Mouse (Mus musculus): ENCODE data around the gene Bcar3.

Gene Bcar3

DNA sequence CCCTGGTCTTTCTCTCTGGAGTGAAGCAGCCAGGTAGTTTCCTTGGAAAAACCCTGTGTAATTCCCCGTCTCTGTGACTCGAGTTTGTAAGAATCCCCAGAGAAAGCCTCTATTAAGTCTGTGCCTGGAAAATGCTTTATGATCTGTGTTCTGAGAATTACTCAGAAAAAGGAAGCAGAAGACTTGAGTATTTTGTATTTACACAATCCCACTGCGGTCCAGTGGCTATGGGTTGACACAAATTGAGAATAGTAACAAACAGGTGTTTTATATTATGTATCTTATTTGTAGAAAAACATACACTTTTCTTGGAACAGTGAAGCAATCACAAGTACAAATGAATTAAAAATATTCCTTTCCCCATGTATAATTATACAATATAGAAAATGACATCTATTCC lies 272.2 kb downstream of the Bcar3 start:
- no peak for DNase-seq (ENCODE audit: low read depth, low spot score)

DNA sequence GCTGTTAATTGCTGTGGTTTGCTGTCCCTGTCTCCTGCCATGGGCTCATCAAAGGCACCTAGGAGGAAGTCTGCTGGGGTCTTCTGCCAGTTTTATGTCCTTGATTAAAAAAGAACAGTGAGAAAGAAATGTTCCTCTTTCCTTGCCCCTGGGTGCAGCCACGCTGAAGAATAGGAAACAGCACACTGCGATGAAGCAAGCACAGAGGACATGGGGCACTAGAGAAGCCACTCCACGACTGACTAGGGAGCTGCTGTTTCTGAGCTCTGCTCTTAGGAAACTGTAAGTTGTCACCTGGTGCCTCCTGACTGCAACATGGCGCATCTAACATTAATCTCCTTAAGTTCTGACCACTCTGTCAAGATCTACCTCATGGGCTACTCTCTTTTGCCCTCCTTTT lies 272.6 kb downstream of the Bcar3 start:
- no peak for DNase-seq (ENCODE audit: low read depth, low spot score)

DNA sequence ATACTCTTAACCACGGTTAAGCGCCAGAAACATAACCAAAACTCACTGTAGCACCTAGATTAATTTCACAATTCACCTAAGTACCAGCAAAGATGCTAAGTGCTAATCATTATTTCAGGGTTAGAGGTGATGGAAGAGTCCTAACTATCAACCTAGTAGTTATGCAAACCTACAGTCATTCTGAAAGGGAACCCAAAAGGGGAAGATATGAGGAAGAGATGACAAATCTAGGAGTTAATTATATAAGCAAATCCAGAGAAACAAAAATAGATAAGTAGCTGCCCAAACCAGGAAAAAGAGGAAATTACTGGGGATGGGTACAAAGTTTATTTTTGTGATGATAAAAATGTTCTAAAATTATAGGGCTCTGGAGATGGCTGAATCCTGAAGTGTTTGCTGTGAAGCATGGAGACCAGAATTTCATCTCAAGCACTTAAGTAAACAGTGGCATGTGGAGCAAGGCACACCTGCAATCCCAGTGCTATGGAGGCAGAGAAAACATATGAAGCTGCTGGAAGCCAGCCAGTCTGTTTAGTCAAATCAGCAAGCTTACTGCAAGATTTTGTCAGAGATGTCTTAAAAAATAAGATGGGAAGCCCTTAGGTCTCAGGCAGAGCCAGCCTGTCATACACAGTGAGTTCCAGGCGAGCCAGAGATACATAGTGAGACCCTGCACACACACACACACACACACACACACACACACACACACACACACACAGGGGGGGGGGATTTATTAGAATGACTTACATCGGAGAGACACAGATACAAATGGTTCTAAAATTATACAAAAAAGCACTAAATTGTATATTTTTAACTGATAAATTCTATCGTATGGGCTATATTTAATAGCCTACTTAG lies 279.7 kb downstream of the Bcar3 start:
- no peak for DNase-seq (ENCODE audit: low read depth, low spot score)

DNA sequence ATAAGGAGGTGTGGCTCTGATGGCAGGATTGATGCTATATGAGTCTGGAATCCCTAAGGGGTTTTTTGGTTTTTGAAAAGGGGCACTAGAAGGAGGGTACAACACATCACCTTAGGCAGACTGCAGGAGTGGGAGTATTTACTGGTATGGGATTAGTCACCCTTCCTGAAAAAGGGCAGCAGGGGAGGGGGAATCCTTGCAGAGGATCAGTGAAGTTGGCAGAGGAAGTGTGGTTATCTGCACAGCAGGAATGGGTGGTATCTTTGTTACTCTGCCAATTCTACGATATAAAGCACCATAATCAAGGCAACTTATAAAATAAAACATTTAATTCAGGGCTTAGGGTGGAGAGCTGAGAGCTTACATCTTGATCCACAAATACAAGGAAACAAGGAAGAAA lies 281.0 kb downstream of the Bcar3 start:
- DNase-seq (ENCODE audit: low read depth, low spot score) = no peak

DNA sequence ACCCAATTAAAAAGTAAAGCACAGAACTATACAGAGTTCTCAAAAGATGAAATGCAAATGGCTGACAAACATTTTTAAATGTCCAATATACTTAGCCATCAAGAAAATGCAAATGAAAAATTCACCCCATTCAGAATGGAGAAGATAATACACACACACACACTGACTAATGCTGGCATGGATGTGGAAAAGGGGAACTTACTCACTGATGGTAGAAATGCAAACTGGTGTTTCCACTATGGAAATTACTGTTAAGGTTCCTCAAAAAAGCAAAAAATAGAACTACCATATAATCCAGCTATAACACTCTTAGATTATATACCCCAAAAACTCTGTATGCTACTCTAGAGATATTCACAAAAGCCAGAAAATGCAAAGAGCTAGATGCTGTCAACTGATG lies 283.4 kb downstream of the Bcar3 start:
- DNase-seq (ENCODE audit: low read depth, low spot score) = no peak
